Mouse (Mus musculus) spleen, adult 2 months (tissue): ENCODE data around the gene Tmem260.

Experiments
- CTCF ChIP-seq: fragments of 200-500 bp; IDR thresholded peaks from 2 replicates; pipeline ENCODE4 v1.5.1; 2011; ENCODE audit warnings: mild to moderate bottlenecking, inconsistent platforms; ENCODE audit not compliant: insufficient read depth, insufficient read length, insufficient replicate concordance; ENCODE audit errors: extremely low read depth
- POLR2A ChIP-seq: fragments of 200-500 bp; IDR thresholded peaks from 2 replicates; pipeline ENCODE4 v1.6.1; 2011; ENCODE audit warnings: low read depth, low read length, inconsistent platforms

- no peak for TF ChIP-seq CTCF
- no peak for TF ChIP-seq POLR2A
Measured at GRCm38 (mm10) chr14:48476278-48476677, 30.4 kb downstream of the Tmem260 start.
